In the genomic region with DNA sequence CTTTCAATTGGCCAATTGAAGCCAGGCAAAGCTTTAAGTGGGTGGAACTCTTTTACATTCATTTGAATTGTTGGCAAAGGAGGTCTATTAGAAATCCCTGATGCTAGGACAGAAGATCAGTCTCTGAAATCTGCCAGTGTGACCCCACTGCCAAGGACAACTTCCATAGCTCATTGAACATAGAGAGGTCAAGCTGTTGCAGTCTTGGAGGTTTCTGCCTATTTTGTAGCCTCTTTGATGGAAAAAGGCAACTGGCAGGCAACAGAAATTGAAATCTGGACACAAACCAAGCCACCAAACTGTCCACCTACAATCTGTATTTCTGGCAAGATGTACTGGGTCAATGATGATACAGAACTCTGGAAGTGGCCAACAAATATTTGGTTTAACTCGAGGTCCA, we compare ENCODE assay signal across 20 mouse cellular contexts.
DNase-seq lines count a peak whose midpoint lies in the region; ATAC-seq lines count a peak whose summit lies in the region.
"Had no signal": no experiment of that assay in that cellular context is flagged by ENCODE, and none has a peak within 500 bp of the region (broad histone marks: within the 10 kb centered on the region; RNA-seq: fewer than 3 reads in every experiment).

No protein-coding gene starts in this region.

- no peaks in the 10 kb centered on the region for H3K9me3 ChIP-seq in kidney, embryonic 16.5 days (ENCODE audit: low read length)
- H3K9me3 ChIP-seq: embryonic facial prominence, embryonic 13.5 days; embryonic facial prominence, embryonic 15.5 days; forebrain, embryonic 10.5 days; forebrain, embryonic 12.5 days had no signal

- WGBS in kidney, embryonic 16.5 days: 98% methylated on average over 1 of the region's 1 CpGs

- H3K4me3 ChIP-seq in kidney, embryonic 16.5 days (ENCODE audit: low read length): no peak overlapping the region
- H3K4me3 ChIP-seq: embryonic facial prominence, embryonic 13.5 days; embryonic facial prominence, embryonic 15.5 days; erythroblast, embryonic 14.5 days; forebrain, embryonic 10.5 days; forebrain, embryonic 12.5 days; gastrocnemius, adult 2 months had no signal

- intact Hi-C loops in left cerebral cortex, postnatal 10 days (cut with DNase I): no loop called here

- H3K36me3 ChIP-seq in kidney, embryonic 16.5 days (ENCODE audit: insufficient read depth, low read length): no peaks in the 10 kb centered on the region
- H3K36me3 ChIP-seq: embryonic facial prominence, embryonic 13.5 days; embryonic facial prominence, embryonic 15.5 days; forebrain, embryonic 10.5 days; forebrain, embryonic 12.5 days had no signal

- no peak overlapping the region for H3K4me2 ChIP-seq in kidney, embryonic 16.5 days (replicated peaks; ENCODE audit: low read depth, low read length)
- H3K4me2 ChIP-seq: embryonic facial prominence, embryonic 13.5 days; embryonic facial prominence, embryonic 15.5 days; forebrain, embryonic 12.5 days had no signal

- ATAC-seq in kidney, embryonic 16.5 days (ENCODE audit: low FRiP score, low TSS enrichment): no peak
- ATAC-seq: forebrain, embryonic 14.5 days; forebrain, embryonic 16.5 days had no signal

- H3K9ac ChIP-seq in kidney, embryonic 16.5 days (replicated peaks; ENCODE audit: low read length): no peak overlapping the region
- H3K9ac ChIP-seq: embryonic facial prominence, embryonic 13.5 days; embryonic facial prominence, embryonic 15.5 days; forebrain, embryonic 12.5 days had no signal

- DNase-seq in cerebellum, adult 11-12 months: peak; percentile 18
- DNase-seq in cerebellum, adult 8-10 months: no peak
- DNase-seq in cerebellum, adult 9-10 months: peak; percentile 42
- DNase-seq in cerebellum, adult 11 months: no peak
- peak; percentile 24 for DNase-seq in cerebellum, adult 9-11 months
- DNase-seq in cerebellum, postnatal 14 days: peak; percentile 22 to 55
- DNase-seq in left cerebral cortex, postnatal 10 days (ENCODE audit: extremely low spot score in 1 of 2, low spot score in 2 of 2): no peak
- DNase-seq: adrenal gland, adult 2 months; adrenal gland, postnatal 10 days; adrenal gland, postnatal 25 days; embryo, embryonic 11 days; gastrocnemius, adult 2 months had no signal

- no peak overlapping the region for H3K27ac ChIP-seq in kidney, embryonic 16.5 days (ENCODE audit: low read length)
- H3K27ac ChIP-seq: embryonic facial prominence, embryonic 13.5 days; embryonic facial prominence, embryonic 15.5 days; forebrain, embryonic 10.5 days; forebrain, embryonic 12.5 days; gastrocnemius, adult 2 months had no signal

- no peaks in the 10 kb centered on the region for H3K27me3 ChIP-seq in kidney, embryonic 16.5 days (ENCODE audit: insufficient read depth, low read length)
- H3K27me3 ChIP-seq: embryonic facial prominence, embryonic 13.5 days; embryonic facial prominence, embryonic 15.5 days; forebrain, embryonic 12.5 days had no signal

- H3K4me1 ChIP-seq in kidney, embryonic 16.5 days (ENCODE audit: insufficient read depth, low read length): no peaks in the 10 kb centered on the region
- H3K4me1 ChIP-seq: embryonic facial prominence, embryonic 13.5 days; embryonic facial prominence, embryonic 15.5 days; forebrain, embryonic 10.5 days; forebrain, embryonic 12.5 days had no signal

Comparison
In these comparisons a context has a peak if more than half of its experiments do, and no peak if none do; other contexts are left out.
1. DNase-seq: peak in cerebellum, adult 11-12 months (single experiment), cerebellum, adult 9-10 months (single experiment), cerebellum, adult 9-11 months (single experiment) and cerebellum, postnatal 14 days (2 of 2); none in cerebellum, adult 8-10 months (single experiment), cerebellum, adult 11 months (single experiment) and left cerebral cortex, postnatal 10 days (0 of 2).